Mouse (Mus musculus) heart, postnatal 0 days (tissue): Measurements from ENCODE around the gene Scrg1.

Experiments used
- CTCF ChIP-seq: IDR thresholded peaks from 2 replicates; pipeline ENCODE4 v1.5.1; 2016; ENCODE audit warnings: antibody characterized with exemption, control low read depth, low read depth
- EP300 ChIP-seq: IDR thresholded peaks from 2 replicates; pipeline ENCODE4 v1.6.1; 2016; ENCODE audit warnings: antibody characterized with exemption, low read depth

DNA sequence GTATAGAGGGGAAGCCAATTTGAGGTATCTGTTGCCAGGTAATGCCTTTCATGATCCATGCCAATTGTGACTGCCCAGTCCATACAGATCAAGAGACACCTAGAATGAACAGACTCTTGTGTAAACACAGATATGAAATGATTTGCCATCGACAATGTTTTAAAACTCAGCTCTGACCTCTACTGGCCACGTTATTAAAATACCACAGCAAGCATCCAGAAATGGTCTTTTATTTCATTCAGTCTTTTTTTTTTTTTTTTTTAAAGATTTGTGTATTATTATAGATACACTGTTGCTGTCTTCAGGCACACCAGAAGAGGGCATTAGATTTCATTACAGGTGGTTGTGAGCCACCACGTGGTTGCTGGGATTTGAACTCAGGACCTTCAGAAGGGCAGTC, 29.6 kb upstream of the Scrg1 start:
- TF ChIP-seq CTCF (peak; percentile 67), EP300 (no peak)
